18 mouse cellular contexts compared by ENCODE assay signal in the genomic region with DNA sequence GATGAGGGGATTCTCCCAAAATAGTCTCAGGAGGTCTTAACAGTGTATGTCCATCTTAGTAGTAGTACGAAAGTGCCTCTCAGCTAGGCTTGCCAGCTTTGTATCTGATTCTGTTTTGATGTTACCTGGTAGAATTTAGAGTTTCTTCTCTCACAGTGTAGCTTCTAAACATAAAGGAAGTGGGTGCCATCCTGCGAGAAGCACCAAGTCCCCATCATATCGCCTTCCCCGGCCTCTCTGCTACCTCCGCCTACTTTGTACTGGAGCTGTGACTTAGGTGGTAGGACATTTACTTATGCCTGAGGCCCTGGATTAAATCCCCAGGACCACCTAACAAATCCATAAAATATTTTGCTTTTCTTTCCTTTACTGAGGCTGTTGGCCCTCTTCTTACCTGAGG. TPM values are rescaled to one million over a fixed set of nuclear protein-coding genes. Genes with fewer than 3 reads are reported as not detected.
DNase-seq lines count a peak whose midpoint lies in the region; ATAC-seq and TF ChIP-seq lines count a peak whose summit lies in the region.
"Had no signal": no experiment of that assay in that cellular context is flagged by ENCODE, and none has a peak within 500 bp of the region (broad histone marks: within the 10 kb centered on the region; RNA-seq: fewer than 3 reads in every experiment).

No protein-coding gene starts in this region.

- TF ChIP-seq RAD21 in CH12.LX (IDR thresholded peaks at IDR 0.05; ENCODE audit: low read depth, low read length) = no peak

- H3K9ac ChIP-seq in CH12.LX (ENCODE audit: insufficient read depth, low read depth) = peak overlapping the region; percentile 49
- H3K9ac ChIP-seq: embryonic facial prominence, embryonic 12.5 days; forebrain, embryonic 13.5 days; forebrain, embryonic 15.5 days; forebrain, postnatal 0 days had no signal

- peak overlapping the region; percentile 96 for H3K4me2 ChIP-seq in CH12.LX (ENCODE audit: insufficient read depth, low read depth, poor library complexity, severe bottlenecking)
- H3K4me2 ChIP-seq: embryonic facial prominence, embryonic 12.5 days; forebrain, embryonic 13.5 days; forebrain, embryonic 15.5 days had no signal

- no peak for TF ChIP-seq CTCF in CH12.LX (conservative IDR thresholded peaks at IDR 0.05 in 1 of 2, IDR thresholded peaks at IDR 0.05 in 1 of 2; ENCODE audit: low read depth in 2 of 2, low read length in 2 of 2)

- H3K4me1 ChIP-seq in CH12.LX (ENCODE audit: control insufficient read depth in 1 of 2, insufficient read depth in 2 of 2) = peaks cover 20 to 55% of the 10 kb centered on the region in 2 experiments

- H3K79me2 ChIP-seq in CH12.LX (replicated peaks; ENCODE audit: control insufficient read depth, extremely low read depth, insufficient read depth, poor library complexity, severe bottlenecking) = peaks cover 39% of the 10 kb centered on the region

- H3K27me3 ChIP-seq in CH12.LX (replicated peaks) = no peaks in the 10 kb centered on the region
- H3K27me3 ChIP-seq: embryonic facial prominence, embryonic 12.5 days; forebrain, embryonic 13.5 days; forebrain, embryonic 15.5 days had no signal

- no peak for TF ChIP-seq EP300 in CH12.LX (IDR thresholded peaks at IDR 0.05; ENCODE audit: low read length)

- dilution Hi-C loops in CH12.LX (cut with MboI; ENCODE audit: extremely low pct_ligation_motif_present, extremely low pct_unique_long_range_greater_than_20kb, low sequenced_read_pairs) = no loop called here

- in situ Hi-C loops in CH12.LX (cut with MboI; ENCODE audit: low pct_ligation_motif_present, low pct_unique_long_range_greater_than_20kb, low sequenced_read_pairs) = no loop called here

- H3K27ac ChIP-seq in CH12.LX (ENCODE audit: insufficient read depth, low read depth) = peak overlapping the region; percentile 65
- H3K27ac ChIP-seq: embryonic facial prominence, embryonic 10.5 days; embryonic facial prominence, embryonic 12.5 days; forebrain, embryonic 13.5 days; forebrain, embryonic 15.5 days had no signal

- ATAC-seq in CD4-positive, CD25-positive, alpha-beta regulatory T cell, adult 4 months = peak; percentile 60
- peak; percentile 58 for ATAC-seq in inflammation-experienced regulatory T-cells, adult 6 months
- ATAC-seq: forebrain, embryonic 13.5 days; forebrain, embryonic 15.5 days; forebrain, postnatal 0 days had no signal

- TF ChIP-seq POLR2A in CH12.LX (IDR thresholded peaks at IDR 0.05; ENCODE audit: low read depth, low read length) = no peak

- no peaks in the 10 kb centered on the region for H3K9me3 ChIP-seq in CH12.LX (replicated peaks; ENCODE audit: low read length)
- H3K9me3 ChIP-seq: embryonic facial prominence, embryonic 10.5 days; embryonic facial prominence, embryonic 12.5 days; forebrain, embryonic 13.5 days; forebrain, embryonic 15.5 days had no signal

- H3K4me3 ChIP-seq in CH12.LX (replicated peaks in 1 of 3; ENCODE audit: low read depth in 2 of 3, low read length in 2 of 3, poor library complexity in 1 of 3) = no peak overlapping the region
- H3K4me3 ChIP-seq: embryonic facial prominence, embryonic 10.5 days; embryonic facial prominence, embryonic 12.5 days; forebrain, embryonic 13.5 days; forebrain, embryonic 15.5 days had no signal

- H3K36me3 ChIP-seq in CH12.LX (replicated peaks in 1 of 2; ENCODE audit: control insufficient read depth in 1 of 2, insufficient read depth in 1 of 2, low read length in 1 of 2) = peaks cover 5 to 25% of the 10 kb centered on the region in 2 experiments

- no peak for DNase-seq in CH12.LX (ENCODE audit: extremely low read depth)
- DNase-seq in cerebellum, adult 9-10 months = no peak
- no peak for DNase-seq in embryo, embryonic 11 days
- DNase-seq: adrenal gland, adult 8-10 months; adrenal gland, postnatal 14 days; adrenal gland, postnatal 36 days; cerebellum, adult 11-12 months; cerebellum, adult 2 months; cerebellum, adult 9-11 months; cerebellum, postnatal 14 days; cerebellum, postnatal 36 days; forebrain, postnatal 0 days had no signal

TF ChIP-seq in CH12.LX, 34 proteins besides CTCF, POLR2A, EP300 and RAD21:
- TF ChIP-seq MEF2A (IDR thresholded peaks at IDR 0.05; ENCODE audit: borderline replicate concordance, low read depth, low read length) (0 out of 2 replicates have a peak, but pooled peaks have one; percentile 31), NELFE (IDR thresholded peaks at IDR 0.05; ENCODE audit: low read depth, low read length) (no peak), TBP (conservative IDR thresholded peaks at IDR 0.05; ENCODE audit: low read depth, low read length) (no peak), ZKSCAN1 (IDR thresholded peaks at IDR 0.05; ENCODE audit: borderline replicate concordance, low read depth, low read length) (no peak), GABPA (IDR thresholded peaks at IDR 0.05; ENCODE audit: insufficient replicate concordance, low read depth, low read length) (no peak), ZC3H11A (IDR thresholded peaks at IDR 0.05; ENCODE audit: low read depth, low read length) (no peak)
TF ChIP-seq in CH12.LX: peak in this region for 1.

RNA-seq across cellular contexts. Expression of gene Casp3, which starts 9.6 kb away (rescaled TPM):
- 10 to 100 TPM; 50.3 to 69.1 TPM for polyA plus RNA-seq in CD4-positive, CD25-positive, alpha-beta regulatory T cell, adult 4 months (2017; shearing (Covaris generic))
- 43.7 and 57.8 TPM in 2 replicates for total RNA-seq in CH12.LX (2012; rRNA removed)
- total RNA-seq in CH12.LX (2014; rRNA removed) = 105 and 114 TPM in 2 replicates
- 70.0 and 81.6 TPM in 2 replicates for polyA plus RNA-seq in CH12.LX (2012; ENCODE audit: insufficient read length, low read depth)
- 100 to 1,000 TPM in 1 of 3 experiments, 10 to 100 TPM in 2; 46.2 to 129 (median 63.6) TPM for polyA plus RNA-seq in inflammation-experienced regulatory T-cells, adult 6 months (2017; shearing (Covaris generic))

RNA-seq across cellular contexts. Expression of gene Primpol, which starts 9.6 kb away (rescaled TPM):
- 10 to 100 TPM; 38.8 to 42.9 TPM for polyA plus RNA-seq in CD4-positive, CD25-positive, alpha-beta regulatory T cell, adult 4 months (2017; shearing (Covaris generic))
- total RNA-seq in CH12.LX (2012; rRNA removed) (8.5 and 12.4 TPM in 2 replicates), CH12.LX (2014; rRNA removed) (16.7 and 17.8 TPM in 2 replicates)
- polyA plus RNA-seq in CH12.LX (2012; ENCODE audit: insufficient read length, low read depth) = 15.3 and 16.2 TPM in 2 replicates
- 10 to 100 TPM; 39.6 to 49.3 (median 41.3) TPM for polyA plus RNA-seq in inflammation-experienced regulatory T-cells, adult 6 months (2017; shearing (Covaris generic))
